Mouse (Mus musculus) frontal cortex, postnatal 25 days (tissue): ENCODE measurements around the gene Aox2.
"Not testable (repeated sequence)": the region's sequence is repeated elsewhere in the genome, so short reads cannot be mapped to it uniquely, and the experiment has no call there.

Experiments used
- DNase-seq, 2 experiments: peaks; one replicate each; pipeline ENCODE4 v3.0.0; 2022; ENCODE audit warnings: low spot score in 2 of 2

The Aox2 gene

GRCm38 (mm10) chr1:58346159-58346558, 68.0 kb downstream of the Aox2 start:
- DNase-seq = no peak

- DNase-seq = no peak
Observed at GRCm38 (mm10) chr1:58348712-58349111, 70.6 kb downstream of the Aox2 start.

- DNase-seq = no peak
Observed at GRCm38 (mm10) chr1:58353238-58353893, 75.2 kb downstream of the Aox2 start.

- DNase-seq = peak; percentile 14 to 44
Observed at GRCm38 (mm10) chr1:58358958-58359901, 81.1 kb downstream of the Aox2 start.

- no peak for DNase-seq
Observed at GRCm38 (mm10) chr1:58362296-58362695, 84.2 kb downstream of the Aox2 start.

- no peak for DNase-seq
Observed at GRCm38 (mm10) chr1:58364551-58364950, 86.4 kb downstream of the Aox2 start.

GRCm38 (mm10) chr1:58365829-58366228, 87.7 kb downstream of the Aox2 start:
- no peak for DNase-seq

GRCm38 (mm10) chr1:58366737-58367471, 88.8 kb downstream of the Aox2 start:
- DNase-seq = no peak

- no peak for DNase-seq
Observed at GRCm38 (mm10) chr1:58369716-58370115, 91.6 kb downstream of the Aox2 start.

- DNase-seq = not testable (repeated sequence)
Observed at GRCm38 (mm10) chr1:58374266-58374665, 96.1 kb downstream of the Aox2 start.

- DNase-seq = no peak
Observed at GRCm38 (mm10) chr1:58375574-58376147, 97.5 kb downstream of the Aox2 start.

- DNase-seq = no peak
Observed at GRCm38 (mm10) chr1:58382586-58383281, 104.6 kb downstream of the Aox2 start.

- no peak for DNase-seq
Observed at GRCm38 (mm10) chr1:58391421-58392267, 113.5 kb downstream of the Aox2 start.

- DNase-seq = no peak
Observed at GRCm38 (mm10) chr1:58392268-58392651, 114.1 kb downstream of the Aox2 start.

- DNase-seq = peak; percentile 78 to 88
Observed at GRCm38 (mm10) chr1:58392652-58393283, 114.6 kb downstream of the Aox2 start, which contains the start of gene Bzw1. Bzw1 (plus strand) TSS chr1:58392898.

- peak; percentile 22 to 26 for DNase-seq
Observed at GRCm38 (mm10) chr1:58393284-58394195, 115.4 kb downstream of the Aox2 start.

GRCm38 (mm10) chr1:58395341-58395740, 117.2 kb downstream of the Aox2 start:
- DNase-seq = no peak

GRCm38 (mm10) chr1:58396179-58396578, 118.1 kb downstream of the Aox2 start:
- DNase-seq = no peak

GRCm38 (mm10) chr1:58397731-58398130, 119.6 kb downstream of the Aox2 start:
- no peak for DNase-seq
